Mouse (Mus musculus) neural tube, embryonic 12.5 days (tissue): ENCODE measurements around the gene Ykt6. TPM values are rescaled to one million over a fixed set of nuclear protein-coding genes. Genes with fewer than 3 reads are reported as not detected.

ENCODE experiments used
- ATAC-seq: fragments of 200-750 bp; cut with Nextera tagmentation; 2 replicates; pipeline ENCODE4 v1.8.0; 2017; ENCODE audit warnings: low read depth, mild to moderate bottlenecking, moderate TSS enrichment, moderate library complexity; ENCODE audit not compliant: low FRiP score
- H3K27ac ChIP-seq: fragments of 300-500 bp; sonication (generic); 2 replicates; pipeline ENCODE4 v1.5.1; 2016
- H3K27me3 ChIP-seq: fragments of 300-500 bp; sonication (generic); replicated peaks from 2 replicates; pipeline ENCODE4 v1.6.1; 2016; ENCODE audit warnings: mild to moderate bottlenecking
- H3K36me3 ChIP-seq: fragments of 300-500 bp; sonication (generic); 2 replicates; pipeline ENCODE4 v1.6.1; 2016; ENCODE audit warnings: mild to moderate bottlenecking
- H3K4me1 ChIP-seq: fragments of 300-500 bp; sonication (generic); 2 replicates; pipeline ENCODE4 v1.6.1; 2016
- H3K4me2 ChIP-seq: fragments of 300-500 bp; sonication (generic); replicated peaks from 2 replicates; pipeline ENCODE4 v1.6.1; 2016; ENCODE audit warnings: mild to moderate bottlenecking
- H3K4me3 ChIP-seq: fragments of 300-500 bp; sonication (generic); 2 replicates; pipeline ENCODE4 v1.5.1; 2016
- H3K9ac ChIP-seq: fragments of 300-500 bp; sonication (generic); 2 replicates; pipeline ENCODE4 v1.6.1; 2016; ENCODE audit warnings: mild to moderate bottlenecking
- H3K9me3 ChIP-seq: fragments of 300-500 bp; sonication (generic); 2 replicates; pipeline ENCODE4 v1.6.1; 2016; ENCODE audit warnings: mild to moderate bottlenecking
- WGBS: fragments of 180-500 bp; shearing (Covaris S2); methylation state at CpG from one replicate; pipeline ENCODE4 v1.1.7; 2016; 5-methylcytosine and 5-hydroxymethylcytosine counted together
- polyA plus RNA-seq: library from polyadenylated mRNA; unstranded; fragments of >200 nt; fragmentation: Nextera tagmentation; extraction: Ambion mirVana; gene quantifications from 2 replicates; pipeline ENCODE4 v1.2.1, GENCODE M21; 2016

Gene Ykt6
- polyA plus RNA-seq, 1 experiment from 2014 or later: 62.1 TPM

- H3K4me1 ChIP-seq: no peaks in the 10 kb centered on the region
- no peak overlapping the region for H3K9ac ChIP-seq
- H3K27me3 ChIP-seq: no peaks in the 10 kb centered on the region
- H3K27ac ChIP-seq: no peak overlapping the region
- no peak overlapping the region for H3K4me2 ChIP-seq
- no peaks in the 10 kb centered on the region for H3K9me3 ChIP-seq
- H3K4me3 ChIP-seq: no peak overlapping the region
- no peaks in the 10 kb centered on the region for H3K36me3 ChIP-seq
- no peak for ATAC-seq
- 0% methylated on average over 3 of the region's 3 CpGs for WGBS
These were observed 60.9 kb downstream of the Ykt6 start for GRCm38 (mm10) chr11:6016368-6016767.

GRCm38 (mm10) chr11:6016797-6017395, 61.4 kb downstream of the Ykt6 start:
- 73% methylated on average over 9 of the region's 9 CpGs for WGBS
- ATAC-seq: no peak
- Histone ChIP-seq H3K4me3 (no peak overlapping the region), H3K4me2 (no peak overlapping the region), H3K9me3 (no peaks in the 10 kb centered on the region), H3K4me1 (no peaks in the 10 kb centered on the region), H3K27me3 (no peaks in the 10 kb centered on the region), H3K27ac (no peak overlapping the region), H3K9ac (no peak overlapping the region), H3K36me3 (no peaks in the 10 kb centered on the region)

Other genes starting within 250 kb of the Ykt6 start
- 151 and 159 TPM in 2 replicates for gene Mrps24, start 240.0 kb upstream of the Ykt6 start, polyA plus RNA-seq
- gene Urgcp, start 193.3 kb upstream of the Ykt6 start, polyA plus RNA-seq: 24.6 and 26.5 TPM in 2 replicates
- gene Dbnl, start 167.2 kb upstream of the Ykt6 start, polyA plus RNA-seq: 138 and 153 TPM in 2 replicates
- gene Pgam2, start 152.0 kb upstream of the Ykt6 start, polyA plus RNA-seq: 7.7 and 14.0 TPM in 2 replicates
- gene Polm, start 117.7 kb upstream of the Ykt6 start, polyA plus RNA-seq: 6.6 and 7.0 TPM in 2 replicates
- 19.0 TPM in 2 replicates for gene Aebp1, start 93.7 kb upstream of the Ykt6 start, polyA plus RNA-seq
- 77.5 and 81.5 TPM in 2 replicates for gene Pold2, start 77.4 kb upstream of the Ykt6 start, polyA plus RNA-seq
- 5.1 and 5.5 TPM in 2 replicates for gene Myl7, start 56.9 kb upstream of the Ykt6 start, polyA plus RNA-seq
- gene Gck, start 5.6 kb upstream of the Ykt6 start, polyA plus RNA-seq: 1.4 and 2.0 TPM in 2 replicates
- gene Camk2b, start 110.7 kb downstream of the Ykt6 start, polyA plus RNA-seq: 21.3 and 21.4 TPM in 2 replicates
- gene A730071L15Rik, start 244.3 kb downstream of the Ykt6 start, polyA plus RNA-seq: 0.34 and 0.79 TPM in 2 replicates
- 56.4 and 58.8 TPM in 2 replicates for gene Nudcd3, start 244.7 kb downstream of the Ykt6 start, polyA plus RNA-seq